Mouse (Mus musculus): Measurements from ENCODE around the gene Mecp2.
A peak's percentile ranks its signal among the peaks of the same experiment; 100 is the strongest.

Mecp2 gene

GRCm38 (mm10) chrX:74014597-74014996 is 120.6 kb downstream of the Mecp2 start:
- DNase-seq (ENCODE audit: low read depth, low spot score): no peak

- DNase-seq (ENCODE audit: low read depth, low spot score): peak; percentile 57
These were observed 127.1 kb downstream of the Mecp2 start for GRCm38 (mm10) chrX:74008063-74008462.

GRCm38 (mm10) chrX:74006401-74006800 is 128.8 kb downstream of the Mecp2 start:
- DNase-seq (ENCODE audit: low read depth, low spot score): no peak

GRCm38 (mm10) chrX:74003644-74004043 is 131.5 kb downstream of the Mecp2 start:
- DNase-seq (ENCODE audit: low read depth, low spot score): no peak

- no peak for DNase-seq (ENCODE audit: low read depth, low spot score)
These were observed 134.1 kb downstream of the Mecp2 start for GRCm38 (mm10) chrX:74001024-74001423.

GRCm38 (mm10) chrX:73998911-73999869 is 136.0 kb downstream of the Mecp2 start:
- no peak for DNase-seq (ENCODE audit: low read depth, low spot score)

- DNase-seq (ENCODE audit: low read depth, low spot score): no peak
These were observed 157.4 kb downstream of the Mecp2 start for GRCm38 (mm10) chrX:73977783-73978182.

All from WW6 (cell line).